Mouse (Mus musculus): ENCODE measurements around the gene Rin1.

DNA sequence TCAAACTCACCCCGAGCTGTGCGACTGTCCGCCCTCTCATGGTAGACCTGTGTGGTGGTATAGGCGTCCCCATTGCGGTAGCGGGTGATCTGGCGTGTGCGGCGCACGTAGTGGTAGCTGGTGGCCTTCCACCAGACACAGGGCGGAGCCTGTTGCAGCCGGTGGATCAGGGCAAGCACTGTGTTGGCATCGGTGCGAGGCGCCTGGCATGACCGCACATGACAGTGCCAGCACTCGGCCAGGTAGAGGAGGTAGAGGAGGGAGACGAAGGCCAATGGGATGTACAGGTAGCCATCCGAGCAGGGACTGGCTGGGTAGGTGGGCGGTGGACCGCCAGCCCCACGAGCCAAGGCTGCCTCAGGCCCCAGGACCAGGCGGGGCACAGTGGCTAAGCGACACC lies 32.3 kb downstream of the Rin1 start:
- TF ChIP-seq POLR2A (IDR thresholded peaks at IDR 0.05; ENCODE audit: borderline replicate concordance, extremely low read depth, insufficient read depth, insufficient read length, poor library complexity, severe bottlenecking) (no peak), CTCF (IDR thresholded peaks at IDR 0.05; ENCODE audit: borderline replicate concordance, extremely low read depth, insufficient read depth, insufficient read length) (no peak)

Measured in brain, embryonic 14.5 days (tissue).